Mouse (Mus musculus): ENCODE measurements around the gene Lmtk2.

- no peak for TF ChIP-seq CTCF (conservative IDR thresholded peaks at IDR 0.05; ENCODE audit: low read length)
- no peak for TF ChIP-seq NANOG (IDR thresholded peaks at IDR 0.05; ENCODE audit: borderline replicate concordance, low read length)
Observed at GRCm38 (mm10) chr5:144162080-144162812, 62.0 kb downstream of the Lmtk2 start.
